Mouse (Mus musculus) CD4-positive, CD25-positive, alpha-beta regulatory T cell (primary cell): ENCODE measurements around the gene Idh3a. TPM values are rescaled to one million over a fixed set of nuclear protein-coding genes. Genes with fewer than 3 reads are reported as not detected.

ENCODE experiments used
- polyA plus RNA-seq: library from polyadenylated mRNA; unstranded; fragments of 100-300 nt; shearing (Covaris generic); gene quantifications from one replicate; pipeline ENCODE4 v1.2.1, GENCODE M21; 2017

Gene Idh3a
- polyA plus RNA-seq = 97.3 TPM

GRCm38 (mm10) chr9:54586199-54587061 lies at the start of gene Idh3a:
Gene Idh3a (plus strand): TSS chr9:54586334.

GRCm38 (mm10) chr9:54538684-54539083 lies 47.5 kb upstream of the Idh3a start, which contains the start of gene Sh2d7:
Gene Sh2d7 (plus strand): TSS chr9:54538984.

GRCm38 (mm10) chr9:54559771-54560471 lies 26.2 kb upstream of the Idh3a start, which contains the start of gene Cib2:
Gene Cib2 (minus strand): TSS chr9:54560218.

Other genes starting within 250 kb of the Idh3a start
- 0.54 TPM for gene Dmxl2, start 84.7 kb upstream of the Idh3a start, polyA plus RNA-seq
- gene Sh2d7, start 47.4 kb upstream of the Idh3a start, polyA plus RNA-seq = not detected
- 1.1 TPM for gene Cib2, start 26.1 kb upstream of the Idh3a start, polyA plus RNA-seq
- 39.8 TPM for gene Acsbg1, start 75.5 kb downstream of the Idh3a start, polyA plus RNA-seq
- gene Dnaja4, start 112.5 kb downstream of the Idh3a start, polyA plus RNA-seq = 23.9 TPM
- 98.0 TPM for gene Wdr61, start 148.2 kb downstream of the Idh3a start, polyA plus RNA-seq
- gene Crabp1, start 178.4 kb downstream of the Idh3a start, polyA plus RNA-seq = not detected